Mouse (Mus musculus) cerebellum, adult (tissue): ENCODE measurements around the gene Adam8.

Experiments
- ATAC-seq: cut with Nextera tagmentation; 2 replicates; pipeline ENCODE4 v1.9.2; 2017; ENCODE audit warnings: mild to moderate bottlenecking, moderate library complexity, mixed read lengths; ENCODE audit not compliant: insufficient number of reproducible peaks, low FRiP score, low TSS enrichment

The Adam8 gene

GRCm38 (mm10) chr7:139950283-139950971, 41.9 kb downstream of the Adam8 start:
- no peak for ATAC-seq

GRCm38 (mm10) chr7:139949893-139950282, 42.5 kb downstream of the Adam8 start:
- ATAC-seq = no peak

- no peak for ATAC-seq
These were observed 46.3 kb downstream of the Adam8 start for GRCm38 (mm10) chr7:139946032-139946431.

- ATAC-seq = no peak
These were observed 46.8 kb downstream of the Adam8 start for GRCm38 (mm10) chr7:139945516-139945915.

GRCm38 (mm10) chr7:139944291-139945240, 47.8 kb downstream of the Adam8 start:
- no peak for ATAC-seq

GRCm38 (mm10) chr7:139943674-139944281, 48.6 kb downstream of the Adam8 start, which contains the start of gene Utf1:
TSS of gene Utf1 (plus strand) at chr7:139943789.
- ATAC-seq = no peak

GRCm38 (mm10) chr7:139940476-139941209, 51.7 kb downstream of the Adam8 start:
- ATAC-seq = no peak

GRCm38 (mm10) chr7:139937810-139938209, 54.6 kb downstream of the Adam8 start:
- ATAC-seq = no peak

- ATAC-seq = no peak
These were observed 55.2 kb downstream of the Adam8 start for GRCm38 (mm10) chr7:139937138-139937537.

GRCm38 (mm10) chr7:139936705-139937104, 55.7 kb downstream of the Adam8 start:
- no peak for ATAC-seq

- ATAC-seq = no peak
These were observed 61.6 kb downstream of the Adam8 start for GRCm38 (mm10) chr7:139930732-139931131.
